Mouse (Mus musculus) megakaryocyte-erythroid progenitor cell, adult 5-6 weeks (primary cell): ENCODE measurements around the gene Ube2o. TPM values are rescaled to one million over a fixed set of nuclear protein-coding genes. Genes with fewer than 3 reads are reported as not detected.

Experiments
- ATAC-seq: replicated peaks from 2 replicates; pipeline ENCODE4 v1.8.0; 2016; ENCODE audit warnings: mild to moderate bottlenecking, inconsistent platforms; ENCODE audit not compliant: severe bottlenecking, poor library complexity, low FRiP score, low TSS enrichment
- total RNA-seq, 2 experiments: library from RNA; stranded (forward) in 1 of 2; stranded (reverse) in 1 of 2; fragments of 200-1000, 215-1000 nt in 1 of 2; fragments of >200 nt in 1 of 2; fragmentation: Nextera tagmentation in 1 of 2; gene quantifications; 2 replicates each; pipeline ENCODE4 v1.2.3; 2014 to 2017

The Ube2o gene
- 9.2 and 28.8 TPM in 2 replicates for total RNA-seq (2014; fragmentation: Nextera tagmentation)
- total RNA-seq (2017) = 4.6 and 22.6 TPM in 2 replicates

DNA sequence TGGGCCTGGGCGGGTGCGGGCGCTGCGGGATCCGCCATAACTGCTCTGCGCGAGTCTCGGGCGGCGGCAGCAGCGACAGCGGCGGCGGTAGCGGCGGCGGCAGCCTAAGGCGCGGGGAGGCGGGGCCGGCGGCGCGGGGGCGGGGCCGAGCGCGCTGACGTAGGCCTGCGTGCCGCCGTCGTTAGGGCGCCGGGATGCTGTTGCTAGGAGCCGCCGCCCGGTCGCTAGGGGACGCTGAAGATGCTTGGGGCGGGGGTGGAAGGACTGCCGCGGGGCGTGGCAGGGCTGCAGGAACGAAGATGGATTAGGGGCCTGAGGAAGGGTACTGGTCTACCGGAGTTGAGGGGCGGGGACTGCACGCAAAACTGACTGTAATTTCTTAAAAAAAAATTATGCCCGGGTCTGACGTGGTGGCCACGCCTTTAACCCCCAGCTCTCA is at the start of gene Ube2o:
Ube2o (minus strand) TSS at position 72 of the 439 bp plus-strand sequence.
- peak; percentile 84 for ATAC-seq

DNA sequence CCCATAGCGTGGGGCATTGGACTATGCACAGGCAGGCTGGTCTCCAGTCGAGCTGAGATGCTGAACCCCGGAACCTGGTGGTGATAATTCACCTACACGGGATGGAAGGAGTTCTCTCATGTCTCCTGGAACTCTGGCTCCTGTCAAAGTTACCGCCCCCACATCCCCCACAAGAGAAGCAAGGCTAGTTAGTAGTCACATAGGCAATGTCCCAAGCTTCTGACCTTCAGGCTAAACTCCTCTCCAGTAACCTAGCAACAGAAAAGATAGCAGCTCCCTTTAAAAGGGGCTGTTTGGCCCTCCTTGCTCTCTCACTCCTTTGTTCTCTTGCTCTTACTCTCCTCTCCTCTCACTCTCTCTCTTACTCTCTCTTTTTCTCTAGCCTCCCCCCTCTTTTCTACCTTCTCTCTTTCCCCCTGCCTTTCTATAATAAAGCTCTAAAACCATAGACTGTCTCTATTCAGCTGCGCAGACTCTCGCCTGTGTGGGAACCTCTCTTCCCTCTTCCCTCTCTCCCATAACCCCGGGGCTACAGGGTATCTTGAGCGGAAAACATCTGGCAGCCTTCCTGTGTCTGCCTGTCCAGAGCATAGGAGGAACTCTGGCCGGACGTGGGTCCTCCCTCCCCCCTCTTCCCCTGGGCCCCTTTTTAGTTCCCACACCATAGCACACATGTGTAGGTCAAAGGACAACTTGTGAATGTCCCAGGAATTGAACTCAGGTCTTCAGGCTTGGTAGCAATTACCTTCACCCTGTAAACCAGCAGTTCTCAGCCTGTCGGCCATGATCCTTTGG is 49.1 kb upstream of the Ube2o start:
- no peak for ATAC-seq

DNA sequence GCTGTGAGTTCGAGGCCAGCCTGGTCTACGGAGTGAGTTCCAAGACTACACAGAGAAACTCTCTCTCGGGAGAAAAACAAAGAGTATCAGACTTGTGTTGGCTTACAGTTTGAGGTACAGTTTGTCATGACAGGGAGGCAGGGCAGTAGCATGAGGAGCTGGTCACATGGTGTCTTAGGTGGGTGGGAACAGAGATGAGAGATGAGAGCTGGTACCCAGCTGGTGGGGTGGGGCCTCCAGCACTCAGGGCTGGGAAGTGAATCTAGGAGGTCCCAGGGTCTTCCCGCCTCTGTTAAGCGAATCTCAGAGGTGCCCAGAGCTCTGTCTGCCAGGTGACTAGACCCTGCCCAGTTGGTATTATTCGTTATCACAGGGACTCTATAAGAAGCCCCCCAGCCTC is 48.2 kb upstream of the Ube2o start:
- ATAC-seq = no peak

DNA sequence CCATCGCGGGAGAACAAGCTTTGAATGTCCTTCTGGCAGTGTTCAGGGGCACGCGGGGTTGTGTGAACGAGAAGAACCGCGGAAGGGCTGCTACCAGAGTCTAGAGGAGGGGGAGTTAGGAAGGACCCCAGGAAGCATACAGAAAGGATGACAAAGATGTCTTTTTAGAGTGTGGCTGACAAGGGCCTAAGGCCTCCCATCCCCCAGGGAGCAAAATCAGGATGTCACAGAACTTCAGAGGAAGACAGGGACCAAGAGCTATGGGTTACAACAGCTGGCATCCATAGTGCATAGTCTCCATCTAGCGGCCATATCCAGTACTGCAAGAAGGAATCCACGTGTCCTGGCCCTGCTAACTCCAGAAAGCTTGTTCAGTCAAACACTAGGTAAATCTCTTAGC is 47.5 kb upstream of the Ube2o start:
- ATAC-seq = peak; percentile 48

DNA sequence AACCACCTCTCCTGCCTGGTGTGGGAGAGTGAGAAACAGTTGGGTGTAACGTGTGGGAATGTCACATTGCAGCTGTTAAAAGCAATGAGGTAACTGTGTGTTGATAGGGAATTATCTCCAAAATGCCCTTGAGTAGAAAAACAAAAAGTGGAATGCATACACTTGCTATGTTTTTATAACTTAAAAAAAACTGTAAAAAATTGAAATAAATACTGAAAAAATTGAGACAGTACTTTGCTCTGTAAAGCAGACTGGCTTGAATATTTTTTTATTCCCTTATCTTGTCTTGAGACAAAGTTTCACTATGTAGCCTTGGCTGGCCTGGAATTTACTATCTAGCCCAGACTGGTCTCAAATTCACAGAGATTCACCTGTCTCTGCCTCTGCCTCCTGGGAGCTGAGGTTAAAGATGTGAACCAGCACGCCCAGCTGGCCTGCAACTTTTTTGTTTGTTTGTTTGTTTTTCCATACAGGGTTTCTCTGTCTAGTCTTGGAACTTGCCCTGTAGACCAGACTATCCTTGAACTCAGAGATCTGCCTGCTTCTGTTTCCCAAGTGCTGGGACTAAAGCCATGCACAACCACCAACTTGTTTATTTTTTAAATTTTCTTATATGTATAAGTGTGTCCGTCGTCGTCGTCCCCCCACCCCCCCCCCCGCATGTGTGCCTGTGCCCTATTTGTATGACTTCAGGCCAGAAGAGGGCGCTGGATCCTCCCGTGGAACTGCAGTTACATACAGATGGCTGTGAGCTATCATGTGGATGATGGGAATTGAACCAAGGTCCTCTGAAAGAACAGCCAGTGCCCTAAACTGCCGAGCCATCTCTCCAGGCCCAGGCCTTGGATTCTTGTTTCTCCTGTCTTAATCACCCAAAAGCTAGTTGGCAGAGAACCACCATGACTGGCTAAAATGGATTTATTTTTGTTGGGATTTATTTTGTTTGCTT is 46.1 kb upstream of the Ube2o start:
- ATAC-seq = no peak

DNA sequence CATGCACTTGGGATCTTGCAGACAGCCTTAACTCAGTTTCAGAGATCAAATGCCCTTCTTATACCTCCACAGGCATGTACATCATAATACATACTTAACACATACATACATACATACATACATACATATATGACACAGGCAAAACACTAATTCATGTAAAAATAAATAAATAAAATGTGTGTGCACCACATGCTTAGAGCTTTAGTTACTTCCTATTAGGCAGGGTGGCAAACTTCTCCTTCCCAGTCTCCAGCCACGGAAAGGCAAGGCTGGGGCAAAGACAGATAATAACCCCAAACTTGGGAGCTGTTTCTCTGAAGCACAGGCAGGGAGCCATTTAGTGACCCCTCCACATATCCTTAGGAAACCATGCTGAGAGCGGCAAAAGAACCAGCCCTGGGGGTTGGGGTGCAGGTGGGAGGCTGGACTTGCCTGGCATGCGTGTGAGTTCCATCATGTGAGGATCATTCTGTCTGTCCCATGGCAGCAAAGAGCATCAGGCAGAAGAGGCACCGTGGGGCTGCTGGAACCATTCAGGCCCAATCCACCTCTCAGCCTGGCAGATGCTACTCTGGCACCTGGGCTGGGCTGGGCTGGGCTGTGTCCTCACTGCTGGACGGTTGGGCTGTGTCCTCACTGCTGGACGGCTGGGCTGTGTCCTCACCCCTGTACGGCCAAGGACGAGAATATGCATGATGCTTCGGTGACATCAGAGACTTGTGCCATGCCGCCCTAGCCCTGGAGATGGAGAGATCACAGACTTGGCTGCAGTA is 45.2 kb upstream of the Ube2o start, which contains the start of gene Rhbdf2:
Rhbdf2 (minus strand) TSS at position 721 of the 773 bp plus-strand sequence.
- ATAC-seq = no peak

DNA sequence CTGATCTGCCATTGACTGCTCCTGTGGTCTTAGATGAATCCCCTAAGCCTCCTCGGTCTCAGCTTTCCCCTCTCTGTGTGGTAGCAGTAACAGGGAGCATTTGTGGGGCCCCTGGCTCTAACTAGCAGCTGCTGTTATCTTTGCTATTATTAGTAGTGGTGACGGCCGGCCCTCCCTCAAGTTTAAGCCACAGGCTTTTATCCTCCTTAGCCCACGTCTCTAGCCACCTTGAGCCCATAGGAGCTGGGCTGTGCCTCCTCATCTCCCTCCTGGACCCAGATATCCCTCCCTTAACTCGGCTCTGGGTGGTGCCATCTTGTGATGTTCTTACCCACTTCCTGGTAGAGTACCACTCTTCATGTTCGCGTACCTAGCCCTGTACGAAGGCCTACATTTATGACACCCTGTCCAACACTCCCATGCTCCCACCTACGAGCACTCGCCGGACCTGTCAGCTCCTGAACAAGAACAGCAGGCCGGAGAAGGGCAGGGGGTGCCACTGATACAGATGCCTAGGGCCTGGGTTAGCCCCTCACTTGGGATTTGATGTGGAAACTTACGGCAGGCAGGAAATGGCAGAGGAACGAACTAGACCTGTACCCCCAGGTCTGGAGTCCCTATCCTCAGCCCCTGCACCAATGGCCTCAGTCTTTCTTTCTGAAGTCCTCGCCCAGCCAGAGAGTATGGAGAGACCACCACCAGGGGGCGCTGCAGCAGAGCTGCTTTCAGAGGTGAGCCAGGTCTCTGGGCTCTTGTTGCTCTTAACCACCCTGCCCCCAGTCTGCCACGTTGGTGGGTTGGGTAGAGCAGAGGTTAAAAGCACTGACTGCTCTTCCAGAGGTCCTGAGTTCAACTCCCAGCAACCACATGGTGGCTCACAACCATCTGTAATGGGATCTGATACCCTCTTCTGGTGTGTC is 44.1 kb upstream of the Ube2o start:
- ATAC-seq = 0 out of 2 replicates have a peak, but pooled peaks have one; percentile 24

DNA sequence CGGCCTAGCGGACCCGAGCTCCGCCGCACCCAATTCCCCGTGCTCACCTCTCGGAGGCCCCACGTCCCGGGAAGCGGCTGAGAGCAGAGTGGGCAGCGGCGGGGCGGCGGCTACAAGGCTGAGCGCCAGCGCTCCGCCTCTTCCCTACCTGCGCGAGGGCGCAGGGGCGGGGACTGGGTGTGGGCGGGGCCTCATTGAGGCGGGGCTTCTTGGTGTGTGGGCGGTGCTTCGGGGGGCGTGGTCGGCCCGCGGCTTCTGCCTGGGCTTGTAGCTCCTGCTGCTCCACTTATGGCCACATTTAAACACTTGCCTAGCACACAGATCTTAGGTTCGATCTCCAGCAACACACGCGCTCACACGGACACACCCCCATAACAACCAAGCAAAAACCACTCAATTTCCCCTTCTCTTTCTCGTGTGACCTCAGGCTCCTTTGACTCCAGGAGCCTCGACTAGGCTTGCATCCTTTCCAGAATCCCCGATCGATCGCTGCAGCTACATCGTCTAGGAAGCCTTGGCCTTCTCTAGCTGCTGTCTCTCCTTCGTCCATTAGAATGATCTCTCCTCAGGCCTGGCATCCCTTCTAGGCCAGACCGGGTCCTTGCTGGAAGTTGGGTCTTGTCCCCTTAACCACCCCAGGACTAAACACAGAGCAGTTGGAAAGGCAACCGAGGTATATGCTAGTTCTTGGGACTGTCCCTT is 43.0 kb upstream of the Ube2o start:
- ATAC-seq = peak; percentile 58

DNA sequence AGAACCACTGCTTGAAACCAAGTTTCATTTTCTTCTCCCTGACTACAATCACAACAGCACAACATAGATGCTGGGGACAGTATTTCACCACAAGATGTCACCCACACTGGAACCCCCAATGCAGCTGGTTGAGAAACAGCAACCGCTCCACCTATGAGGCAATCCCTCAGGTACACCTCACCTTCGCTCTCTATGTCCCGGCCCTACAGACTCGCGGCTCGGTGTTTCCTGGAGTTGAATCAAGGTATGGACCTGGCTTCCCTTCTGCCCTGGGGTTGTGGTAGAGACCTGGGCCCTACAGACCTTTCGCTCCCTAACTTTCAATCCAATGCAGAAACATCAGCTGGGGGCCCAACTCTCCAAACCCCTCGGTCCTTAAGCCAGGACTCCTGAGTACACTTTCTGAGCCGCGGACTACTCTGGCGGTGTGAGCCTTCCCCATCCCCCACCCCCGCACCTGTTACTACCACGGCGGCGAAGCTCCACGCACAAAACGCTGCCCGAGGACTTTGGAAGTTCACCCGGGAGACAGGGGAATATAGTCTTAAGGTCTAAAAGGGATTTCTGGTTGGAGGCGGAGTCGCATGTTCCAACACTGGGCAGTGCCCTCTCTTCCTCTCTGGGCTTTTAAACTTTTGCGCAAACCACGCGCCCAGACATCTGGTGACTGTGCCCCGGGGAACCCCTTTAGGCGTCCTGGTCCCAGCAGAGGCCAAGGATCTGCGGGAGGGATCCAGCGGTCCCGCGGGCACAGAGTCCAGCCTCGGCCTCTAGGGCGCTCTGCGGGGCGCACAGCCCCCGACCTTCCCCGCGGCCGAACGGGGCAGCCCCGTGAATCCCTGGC is 42.3 kb upstream of the Ube2o start:
- ATAC-seq = no peak

DNA sequence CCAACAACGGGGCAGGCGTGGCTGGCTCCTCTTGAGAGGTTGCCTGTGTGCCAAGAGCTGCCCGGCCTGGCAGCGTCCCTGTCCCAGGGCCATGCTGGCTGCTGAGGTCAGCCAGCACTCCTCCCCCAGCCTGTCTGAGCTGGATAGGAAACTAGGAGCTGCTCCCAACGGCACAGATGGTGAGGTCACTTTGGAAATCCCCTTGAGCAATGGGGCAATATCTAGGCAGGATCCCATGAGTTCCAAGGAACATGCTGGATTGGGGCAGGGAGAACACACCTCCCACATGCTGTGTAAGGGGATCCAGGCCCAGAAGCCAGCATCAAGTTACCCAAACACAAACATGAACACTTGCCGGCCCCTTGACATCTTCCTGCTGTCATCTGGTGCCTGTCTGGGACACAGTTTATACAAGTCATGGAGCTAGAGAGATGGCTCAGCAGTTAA is 40.0 kb upstream of the Ube2o start:
- ATAC-seq = no peak

DNA sequence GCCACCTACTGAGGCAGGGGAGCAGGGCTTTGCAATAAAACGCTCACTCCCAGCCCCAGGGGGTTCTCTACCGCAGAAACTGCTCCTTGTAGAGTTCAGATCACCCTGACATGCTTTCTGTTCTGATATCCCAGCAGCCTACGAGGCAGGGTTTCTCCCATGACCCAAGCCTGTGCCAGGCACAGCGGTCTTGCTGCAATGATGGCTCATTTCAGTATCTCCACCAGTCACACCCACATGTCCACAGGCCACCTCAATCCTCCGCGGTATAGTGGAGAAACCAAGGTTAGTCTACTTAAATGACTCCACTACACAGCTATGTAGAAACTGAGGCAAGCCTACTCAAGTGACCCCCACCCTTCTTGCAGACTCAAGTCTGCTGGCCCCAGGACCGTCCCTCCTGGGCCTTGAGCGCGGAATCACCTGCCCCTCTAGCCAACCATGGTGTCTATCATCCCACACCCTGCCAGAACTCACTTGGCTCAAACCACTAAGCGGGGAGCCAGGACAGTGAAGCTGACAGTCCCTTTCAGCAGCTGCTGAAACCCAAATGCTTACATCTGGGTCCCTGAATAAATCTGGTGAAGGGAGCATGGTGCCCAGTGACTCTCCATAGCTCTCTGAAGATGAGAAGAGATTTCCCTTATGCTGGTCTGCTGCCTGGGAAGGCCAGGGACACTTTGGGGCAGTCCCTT is 39.5 kb upstream of the Ube2o start:
- 0 out of 2 replicates have a peak, but pooled peaks have one; percentile 5 for ATAC-seq

DNA sequence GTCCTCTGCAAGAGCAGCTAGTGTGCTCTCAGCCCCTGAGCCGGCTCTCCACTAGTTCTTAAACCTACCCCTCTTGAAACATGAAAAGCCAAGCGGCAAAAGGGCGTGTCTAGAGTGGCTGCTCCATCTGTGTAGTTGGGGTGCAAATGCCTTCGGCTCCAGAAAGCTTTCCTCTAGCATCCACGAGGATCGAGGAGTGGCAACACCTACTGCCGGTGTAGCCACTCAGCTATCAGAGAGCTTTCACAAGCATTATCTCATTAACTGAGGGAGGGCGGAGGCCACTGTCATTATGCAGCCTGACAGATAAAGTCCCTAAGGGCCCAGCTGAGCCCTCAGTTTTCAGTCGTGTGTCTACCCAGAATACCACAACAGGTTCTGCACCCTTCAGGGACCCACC is 38.8 kb upstream of the Ube2o start:
- ATAC-seq = peak; percentile 56

DNA sequence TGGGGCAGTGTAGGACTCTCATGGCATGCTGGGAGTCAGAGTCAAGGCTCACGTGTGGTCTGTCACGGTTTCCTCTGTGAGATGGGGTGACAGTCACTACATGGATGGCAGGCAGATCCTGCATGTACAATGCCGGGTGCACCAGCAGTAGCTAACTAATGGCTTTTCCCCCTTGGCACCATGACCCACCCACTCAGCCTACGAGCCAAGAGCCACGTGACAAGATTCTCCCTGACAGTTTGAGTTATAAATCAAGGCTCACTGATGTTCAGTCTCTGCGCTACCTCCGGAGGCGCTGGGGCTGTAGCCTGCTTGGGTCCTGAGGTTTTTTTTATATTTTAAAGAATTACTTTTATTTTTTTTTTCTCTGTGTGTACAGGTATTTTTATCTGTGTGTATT is 38.3 kb upstream of the Ube2o start:
- no peak for ATAC-seq

DNA sequence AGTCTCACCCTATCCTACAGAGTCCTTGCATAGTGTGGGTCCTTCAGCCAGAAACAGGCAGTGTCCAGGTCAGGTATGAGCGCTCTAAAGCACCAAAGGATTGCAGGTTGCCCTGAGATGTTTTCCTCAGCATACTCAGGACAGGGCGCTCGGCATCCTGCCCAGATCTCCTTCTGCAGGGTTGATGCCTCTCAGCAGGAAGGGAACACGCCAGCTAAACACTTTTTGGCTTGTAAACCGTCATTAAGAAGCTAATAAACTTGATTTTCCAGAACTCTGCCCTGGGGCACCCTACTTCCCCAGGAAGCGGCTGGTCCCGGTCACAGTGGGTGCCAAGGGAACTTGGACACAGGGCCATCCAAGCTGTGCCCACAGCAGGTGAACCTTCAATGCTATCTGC is 37.9 kb upstream of the Ube2o start:
- ATAC-seq = no peak

DNA sequence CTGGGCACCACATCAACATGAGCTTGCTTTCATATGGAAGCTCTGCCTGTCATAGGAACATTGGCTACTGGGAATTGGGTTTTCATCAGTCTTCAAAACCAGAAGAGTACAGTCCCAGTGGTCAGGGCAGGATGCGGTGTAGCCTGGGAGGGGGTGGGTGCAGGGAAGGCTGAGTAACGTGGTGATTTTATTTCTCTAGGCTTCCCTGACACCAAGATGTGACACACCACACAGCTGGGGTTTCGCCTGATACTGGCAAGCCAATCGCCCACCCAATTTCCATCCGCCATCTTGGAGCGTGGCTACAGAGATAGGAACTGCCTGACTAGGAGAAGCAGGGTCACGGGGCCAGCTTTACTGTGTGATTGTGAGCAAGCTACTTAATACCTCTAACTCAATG is 37.4 kb upstream of the Ube2o start:
- no peak for ATAC-seq

DNA sequence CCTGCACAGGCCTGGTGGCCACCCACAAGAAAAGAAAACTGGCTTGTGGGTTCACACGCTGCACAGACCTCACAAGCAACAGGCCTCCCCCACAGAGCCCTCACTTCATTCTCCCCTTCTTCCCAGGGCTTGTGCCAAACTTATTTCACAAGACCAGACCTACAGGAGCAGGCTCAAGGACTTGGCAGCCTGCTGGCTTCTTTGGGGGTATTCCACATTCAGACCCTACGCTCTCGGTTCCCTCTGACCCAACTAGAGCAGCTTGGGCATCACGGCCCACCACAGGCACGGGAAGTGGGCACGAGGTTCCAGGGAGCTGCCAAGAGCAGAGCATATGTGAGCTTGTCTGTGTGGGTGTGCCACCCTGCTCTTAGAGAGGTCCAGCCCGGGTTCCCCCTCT is 36.4 kb upstream of the Ube2o start:
- no peak for ATAC-seq
